Mouse (Mus musculus) E14TG2a.4 (cell line): ENCODE results near the gene Atp2b4.

ENCODE experiments used
- CTCF ChIP-seq: conservative IDR thresholded peaks from 2 replicates; pipeline ENCODE4 v1.5.1; 2014; ENCODE audit warnings: low read length
- NANOG ChIP-seq: IDR thresholded peaks from 2 replicates; pipeline ENCODE4 v1.6.1; 2014; ENCODE audit warnings: borderline replicate concordance, low read length, mixed read lengths

GRCm38 (mm10) chr1:133656811-133657210, 144.0 kb downstream of the Atp2b4 start:
- TF ChIP-seq CTCF (no peak), NANOG (0 out of 2 replicates have a peak, but pooled peaks have one; percentile 24)
